Mouse (Mus musculus) limb, embryonic 14.5 days (tissue): ENCODE results near the gene E430018J23Rik. TPM values are rescaled to one million over a fixed set of nuclear protein-coding genes. Genes with fewer than 3 reads are reported as not detected.
A peak's percentile ranks its signal among the peaks of the same experiment; 100 is the strongest.
"Not testable (repeated sequence)": the region's sequence is repeated elsewhere in the genome, so short reads cannot be mapped to it uniquely, and the experiment has no call there.

Source experiments
- ATAC-seq: fragments of 200-750 bp; cut with Nextera tagmentation; 2 replicates; pipeline ENCODE4 v1.8.0; 2017; ENCODE audit warnings: low read depth, moderate number of reproducible peaks, moderate TSS enrichment; ENCODE audit not compliant: low FRiP score
- DNase-seq: peaks from one replicate; pipeline ENCODE4 v3.0.0-alpha.2; 2015; ENCODE audit warnings: low spot score
- H3K27ac ChIP-seq: fragments of 300-500 bp; sonication (generic); replicated peaks from 2 replicates; pipeline ENCODE4 v1.5.1; 2014; ENCODE audit warnings: low read depth, mild to moderate bottlenecking, low read length, moderate library complexity, mixed read lengths
- H3K27me3 ChIP-seq: fragments of 300-500 bp; sonication (generic); 2 replicates; pipeline ENCODE4 v1.6.1; 2014; ENCODE audit warnings: low read length, mixed read lengths; ENCODE audit not compliant: control insufficient read depth, insufficient read depth
- H3K36me3 ChIP-seq: fragments of 300-500 bp; sonication (generic); 2 replicates; pipeline ENCODE4 v1.6.1; 2014; ENCODE audit warnings: mild to moderate bottlenecking, low read length, moderate library complexity, mixed read lengths; ENCODE audit not compliant: control insufficient read depth, insufficient read depth
- H3K4me1 ChIP-seq: fragments of 300-500 bp; sonication (generic); 2 replicates; pipeline ENCODE4 v1.6.1; 2014; ENCODE audit warnings: antibody characterized with exemption, low read length, mixed read lengths; ENCODE audit not compliant: control insufficient read depth, insufficient read depth
- H3K4me2 ChIP-seq: fragments of 300-500 bp; sonication (generic); replicated peaks from 2 replicates; pipeline ENCODE4 v1.6.1; 2014; ENCODE audit warnings: low read depth, mild to moderate bottlenecking, low read length, moderate library complexity; ENCODE audit not compliant: severe bottlenecking
- H3K4me3 ChIP-seq: fragments of 300-500 bp; sonication (generic); replicated peaks from 2 replicates; pipeline ENCODE4 v1.5.1; 2014; ENCODE audit warnings: low read length
- H3K9ac ChIP-seq: fragments of 300-500 bp; sonication (generic); 2 replicates; pipeline ENCODE4 v1.6.1; 2014; ENCODE audit warnings: mild to moderate bottlenecking, low read depth, low read length, moderate library complexity; ENCODE audit not compliant: severe bottlenecking
- H3K9me3 ChIP-seq: fragments of 300-500 bp; sonication (generic); 2 replicates; pipeline ENCODE4 v1.6.1; 2016; ENCODE audit warnings: low read length; ENCODE audit not compliant: control insufficient read depth
- POLR2A ChIP-seq: fragments of 200-500 bp; IDR thresholded peaks from 2 replicates; pipeline ENCODE4 v1.8.0; 2012; ENCODE audit warnings: inconsistent platforms, mild to moderate bottlenecking, moderate library complexity, borderline replicate concordance; ENCODE audit not compliant: insufficient read depth, insufficient read length; ENCODE audit errors: extremely low read depth
- WGBS: fragments of 180-500 bp; shearing (Covaris S2); extraction: QIAGEN DNeasy Blood & Tissue Kit; methylation state at CpG from one replicate; pipeline ENCODE4 v1.1.7; 2014; 5-methylcytosine and 5-hydroxymethylcytosine counted together
- polyA plus RNA-seq, 2 experiments: library from polyadenylated mRNA; depleted of rRNA in 1 of 2; stranded (reverse) in 1 of 2; unstranded in 1 of 2; fragments of >200 nt; fragmentation: Nextera tagmentation in 1 of 2; extraction: Ambion mirVana in 1 of 2; gene quantifications; 2 replicates each; pipeline versions ENCODE4 v1.2.1 to v1.2.3; 2012 to 2014

Gene E430018J23Rik
- polyA plus RNA-seq, 2 experiments = 7.3 to 8.8 TPM

GRCm38 (mm10) chr7:127390306-127390705 is 3.1 kb downstream of the E430018J23Rik start:
- Histone ChIP-seq H3K4me3 (no peak overlapping the region), H3K27me3 (no peaks in the 10 kb centered on the region), H3K4me1 (peaks cover 4% of the 10 kb centered on the region), H3K9me3 (no peaks in the 10 kb centered on the region), H3K27ac (no peak overlapping the region), H3K9ac (no peak overlapping the region), H3K36me3 (peaks cover 10% of the 10 kb centered on the region), H3K4me2 (no peak overlapping the region)
- no peak for TF ChIP-seq POLR2A
- DNase-seq (no peak), ATAC-seq (no peak)
- WGBS = 83% methylated on average over 7 of the region's 7 CpGs

- not testable (repeated sequence) for H3K4me1 ChIP-seq, DNase-seq, H3K27me3 ChIP-seq, H3K4me2 ChIP-seq, H3K9me3 ChIP-seq, H3K27ac ChIP-seq, H3K9ac ChIP-seq, H3K4me3 ChIP-seq, ATAC-seq
- peaks cover 10% of the 10 kb centered on the region for H3K36me3 ChIP-seq
Measured at GRCm38 (mm10) chr7:127388201-127388600, 5.2 kb downstream of the E430018J23Rik start.

GRCm38 (mm10) chr7:127386641-127387392 is 6.6 kb downstream of the E430018J23Rik start, which contains the start of gene 9130019O22Rik:
Gene 9130019O22Rik, minus strand, starts transcription at chr7:127387166.
- Histone ChIP-seq H3K9me3 (no peaks in the 10 kb centered on the region), H3K4me2 (peak within 1 kb of the TSS; percentile 64), H3K9ac (peak within 1 kb of the TSS; percentile 64), H3K27me3 (no peaks in the 10 kb centered on the region), H3K36me3 (peaks cover 9% of the 10 kb centered on the region), H3K4me1 (no peaks in the 10 kb centered on the region), H3K27ac (no peak within 1 kb of the TSS), H3K4me3 (peak within 1 kb of the TSS; percentile 53)
- TF ChIP-seq POLR2A = no peak
- ATAC-seq = peak; percentile 94
- DNase-seq = peak; percentile 78
- WGBS = 16% methylated on average over 30 of the region's 38 CpGs

GRCm38 (mm10) chr7:127385560-127385959 is 7.9 kb downstream of the E430018J23Rik start:
- not testable (repeated sequence) for H3K27ac ChIP-seq, H3K36me3 ChIP-seq, H3K4me1 ChIP-seq, ATAC-seq, H3K27me3 ChIP-seq, H3K9ac ChIP-seq, H3K4me2 ChIP-seq, H3K9me3 ChIP-seq, H3K4me3 ChIP-seq, DNase-seq
- 94% methylated on average over 4 of the region's 4 CpGs for WGBS

- Histone ChIP-seq H3K4me1 (0 out of 2 replicates have a peak, but pooled peaks cover 3% of the 10 kb centered on the region), H3K9me3 (no peaks in the 10 kb centered on the region), H3K4me3 (no peak overlapping the region), H3K27me3 (no peaks in the 10 kb centered on the region), H3K9ac (no peak overlapping the region), H3K27ac (no peak overlapping the region), H3K4me2 (no peak overlapping the region), H3K36me3 (no peaks in the 10 kb centered on the region)
- WGBS = 73% methylated on average over 6 of the region's 6 CpGs
- DNase-seq = no peak
- no peak for ATAC-seq
- no peak for TF ChIP-seq POLR2A
Measured at GRCm38 (mm10) chr7:127378310-127378921, 15.0 kb downstream of the E430018J23Rik start.
